Mouse (Mus musculus) forebrain, embryonic 11.5 days (tissue): Measurements from ENCODE around the gene Ddrgk1. TPM values are rescaled to one million over a fixed set of nuclear protein-coding genes. Genes with fewer than 3 reads are reported as not detected.

Experiments
- ATAC-seq: fragments of 200-750 bp; cut with Nextera tagmentation; replicated peaks from 2 replicates; pipeline ENCODE4 v1.8.0; 2017; ENCODE audit warnings: moderate TSS enrichment; ENCODE audit not compliant: low FRiP score
- DNase-seq: peaks from one replicate; pipeline ENCODE4 v3.0.0-alpha.2; 2017; ENCODE audit warnings: low spot score
- H3K27ac ChIP-seq: fragments of 300-500 bp; sonication (generic); 2 replicates; pipeline ENCODE4 v1.5.1; 2014; ENCODE audit warnings: low read depth, low read length
- H3K27me3 ChIP-seq: fragments of 300-500 bp; sonication (generic); 2 replicates; pipeline ENCODE4 v1.6.1; 2014; ENCODE audit warnings: mild to moderate bottlenecking, low read length, mixed read lengths; ENCODE audit not compliant: control insufficient read depth, insufficient read depth
- H3K36me3 ChIP-seq: fragments of 300-500 bp; sonication (generic); 2 replicates; pipeline ENCODE4 v1.6.1; 2014; ENCODE audit warnings: mild to moderate bottlenecking, low read length, moderate library complexity, mixed read lengths; ENCODE audit not compliant: control insufficient read depth, insufficient read depth
- H3K4me1 ChIP-seq: fragments of 300-500 bp; sonication (generic); replicated peaks from 2 replicates; pipeline ENCODE4 v1.6.1; 2014; ENCODE audit warnings: low read length, mixed read lengths; ENCODE audit not compliant: control insufficient read depth, insufficient read depth
- H3K4me2 ChIP-seq: fragments of 300-500 bp; sonication (generic); 2 replicates; pipeline ENCODE4 v1.6.1; 2014; ENCODE audit warnings: low read depth, mild to moderate bottlenecking, low read length, moderate library complexity, mixed read lengths; ENCODE audit not compliant: severe bottlenecking
- H3K4me3 ChIP-seq: fragments of 300-500 bp; sonication (generic); 2 replicates; pipeline ENCODE4 v1.5.1; 2014; ENCODE audit warnings: low read depth, low read length
- H3K9ac ChIP-seq: fragments of 300-500 bp; sonication (generic); 2 replicates; pipeline ENCODE4 v1.6.1; 2014; ENCODE audit warnings: low read length
- H3K9me3 ChIP-seq: fragments of 300-500 bp; sonication (generic); 2 replicates; pipeline ENCODE4 v1.6.1; 2016; ENCODE audit warnings: low read length, mixed read lengths; ENCODE audit not compliant: control insufficient read depth
- WGBS: fragments of 180-500 bp; shearing (Covaris S2); extraction: QIAGEN DNeasy Blood & Tissue Kit; methylation state at CpG from one replicate; pipeline ENCODE4 v1.1.7; 2014; 5-methylcytosine and 5-hydroxymethylcytosine counted together
- polyA plus RNA-seq: library from polyadenylated mRNA; unstranded; fragments of >200 nt; fragmentation: Nextera tagmentation; extraction: Ambion mirVana; gene quantifications from 2 replicates; pipeline ENCODE4 v1.2.1, GENCODE M21; 2014

The Ddrgk1 gene
- polyA plus RNA-seq, 1 experiment from 2014 or later = 46.8 TPM

- H3K27ac ChIP-seq = 0 out of 2 replicates have a peak within 1 kb of the TSS, but pooled peaks have one; percentile 12
- peak within 1 kb of the TSS; percentile 75 for H3K9ac ChIP-seq
- DNase-seq (peak; percentile 97), ATAC-seq (peak; percentile 96)
- H3K4me3 ChIP-seq = peak within 1 kb of the TSS; percentile 66
- H3K9me3 ChIP-seq = no peaks in the 10 kb centered on the region
- no peaks in the 10 kb centered on the region for H3K36me3 ChIP-seq
- 4% methylated on average over 26 of the region's 40 CpGs for WGBS
- peaks cover 6% of the 10 kb centered on the region; the same call in 1 of the 2 replicates for H3K4me1 ChIP-seq
- peaks cover 6% of the 10 kb centered on the region; the same call in 1 of the 2 replicates for H3K27me3 ChIP-seq
- peak within 1 kb of the TSS; percentile 97 for H3K4me2 ChIP-seq
Measured at GRCm38 (mm10) chr2:130642684-130643369, 21.6 kb downstream of the Ddrgk1 start, which contains the start of gene Lzts3. Lzts3 (minus strand) TSS chr2:130642803.

DNA sequence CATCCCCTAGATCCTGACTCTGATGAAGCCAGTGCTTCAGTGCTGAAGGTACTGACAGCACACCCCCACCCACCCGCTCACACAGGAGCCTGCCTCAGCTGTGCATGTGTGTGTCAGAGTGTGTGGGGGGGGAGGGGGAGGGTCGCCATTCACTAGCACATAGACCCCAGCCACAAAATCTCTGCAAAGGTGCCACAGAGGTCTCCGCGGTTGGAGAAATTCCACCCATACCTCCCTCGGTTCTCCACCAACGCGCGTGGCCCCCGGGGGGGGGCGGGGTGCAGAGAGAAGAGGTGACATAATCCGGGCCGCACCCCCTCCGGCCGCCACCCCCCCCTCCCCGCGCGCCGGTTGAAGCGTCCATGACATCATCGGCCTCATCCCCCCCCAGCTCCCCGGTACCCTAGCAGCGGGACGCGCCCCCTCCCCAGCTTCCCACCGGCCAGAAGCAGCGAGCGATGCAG is 22.2 kb downstream of the Ddrgk1 start:
- peaks cover 10% of the 10 kb centered on the region; the same call in 1 of the 2 replicates for H3K27me3 ChIP-seq
- peaks cover 6% of the 10 kb centered on the region; the same call in 1 of the 2 replicates for H3K4me1 ChIP-seq
- peak overlapping the region; percentile 66 for H3K4me3 ChIP-seq
- no peaks in the 10 kb centered on the region for H3K9me3 ChIP-seq
- under 1% methylated on average over 23 of the region's 27 CpGs for WGBS
- peak overlapping the region; percentile 97 for H3K4me2 ChIP-seq
- ATAC-seq (peak; percentile 76), DNase-seq (peak; percentile 65)
- 0 out of 2 replicates have a peak overlapping the region, but pooled peaks have one; percentile 12 for H3K27ac ChIP-seq
- H3K36me3 ChIP-seq = no peaks in the 10 kb centered on the region
- peak overlapping the region; percentile 75 for H3K9ac ChIP-seq

GRCm38 (mm10) chr2:130641351-130642025 is 23.0 kb downstream of the Ddrgk1 start:
- ATAC-seq (no peak), DNase-seq (no peak)
- H3K27ac ChIP-seq = no peak overlapping the region
- peak overlapping the region; percentile 75 for H3K9ac ChIP-seq
- H3K4me2 ChIP-seq = peak overlapping the region; percentile 97; the same call in 1 of the 2 replicates
- H3K4me3 ChIP-seq = peak overlapping the region; percentile 66; the same call in 1 of the 2 replicates
- peaks cover 17% of the 10 kb centered on the region for H3K27me3 ChIP-seq
- H3K4me1 ChIP-seq = peaks cover 6% of the 10 kb centered on the region; the same call in 1 of the 2 replicates
- 77% methylated on average over 6 of the region's 6 CpGs for WGBS
- no peaks in the 10 kb centered on the region for H3K36me3 ChIP-seq
- no peaks in the 10 kb centered on the region for H3K9me3 ChIP-seq

DNA sequence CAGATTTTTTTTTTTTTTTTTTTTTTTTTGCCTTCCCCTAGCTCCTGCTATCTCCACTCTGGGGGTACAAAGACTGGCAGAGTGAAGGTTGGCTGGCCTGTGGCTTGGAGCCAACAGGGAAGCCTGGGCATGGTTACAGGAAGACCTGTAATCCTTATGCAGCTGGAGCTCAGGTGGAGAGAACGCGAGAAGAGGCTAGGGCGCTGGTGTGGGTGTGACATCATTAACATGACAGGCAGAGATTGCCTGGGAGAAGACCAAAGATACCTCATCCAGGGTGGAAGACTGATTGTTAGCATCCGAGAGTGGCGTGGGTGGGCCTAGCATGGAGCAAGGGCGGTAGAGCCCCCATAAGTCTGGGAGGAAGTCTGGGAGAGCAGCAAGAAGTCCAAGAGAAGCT is 25.2 kb downstream of the Ddrgk1 start:
- Histone ChIP-seq H3K36me3 (no peaks in the 10 kb centered on the region), H3K9me3 (no peaks in the 10 kb centered on the region), H3K27me3 (peaks cover 37% of the 10 kb centered on the region), H3K27ac (no peak overlapping the region), H3K4me2 (no peak overlapping the region), H3K4me1 (peaks cover 18% of the 10 kb centered on the region), H3K9ac (no peak overlapping the region), H3K4me3 (no peak overlapping the region)
- ATAC-seq (no peak), DNase-seq (no peak)
- 86% methylated on average over 6 of the region's 6 CpGs for WGBS

GRCm38 (mm10) chr2:130638101-130638611 is 26.3 kb downstream of the Ddrgk1 start:
- H3K36me3 ChIP-seq = no peaks in the 10 kb centered on the region
- no peak overlapping the region for H3K4me2 ChIP-seq
- no peak overlapping the region for H3K27ac ChIP-seq
- DNase-seq (no peak), ATAC-seq (no peak)
- H3K4me3 ChIP-seq = no peak overlapping the region
- peaks cover 21% of the 10 kb centered on the region for H3K4me1 ChIP-seq
- H3K9me3 ChIP-seq = no peaks in the 10 kb centered on the region
- WGBS = 26% methylated on average over 16 of the region's 16 CpGs
- no peak overlapping the region for H3K9ac ChIP-seq
- H3K27me3 ChIP-seq = peaks cover 41% of the 10 kb centered on the region

- H3K4me2 ChIP-seq = 0 out of 2 replicates have a peak overlapping the region, but pooled peaks have one; percentile 58
- H3K4me3 ChIP-seq = no peak overlapping the region
- H3K9me3 ChIP-seq = no peaks in the 10 kb centered on the region
- peaks cover 41% of the 10 kb centered on the region for H3K27me3 ChIP-seq
- H3K36me3 ChIP-seq = no peaks in the 10 kb centered on the region
- no peak overlapping the region for H3K27ac ChIP-seq
- H3K4me1 ChIP-seq = peaks cover 20% of the 10 kb centered on the region
- DNase-seq = peak; percentile 60
- ATAC-seq = no peak
- 16% methylated on average over 21 of the region's 21 CpGs for WGBS
- no peak overlapping the region for H3K9ac ChIP-seq
Measured at GRCm38 (mm10) chr2:130635847-130636246, 28.6 kb downstream of the Ddrgk1 start.

DNA sequence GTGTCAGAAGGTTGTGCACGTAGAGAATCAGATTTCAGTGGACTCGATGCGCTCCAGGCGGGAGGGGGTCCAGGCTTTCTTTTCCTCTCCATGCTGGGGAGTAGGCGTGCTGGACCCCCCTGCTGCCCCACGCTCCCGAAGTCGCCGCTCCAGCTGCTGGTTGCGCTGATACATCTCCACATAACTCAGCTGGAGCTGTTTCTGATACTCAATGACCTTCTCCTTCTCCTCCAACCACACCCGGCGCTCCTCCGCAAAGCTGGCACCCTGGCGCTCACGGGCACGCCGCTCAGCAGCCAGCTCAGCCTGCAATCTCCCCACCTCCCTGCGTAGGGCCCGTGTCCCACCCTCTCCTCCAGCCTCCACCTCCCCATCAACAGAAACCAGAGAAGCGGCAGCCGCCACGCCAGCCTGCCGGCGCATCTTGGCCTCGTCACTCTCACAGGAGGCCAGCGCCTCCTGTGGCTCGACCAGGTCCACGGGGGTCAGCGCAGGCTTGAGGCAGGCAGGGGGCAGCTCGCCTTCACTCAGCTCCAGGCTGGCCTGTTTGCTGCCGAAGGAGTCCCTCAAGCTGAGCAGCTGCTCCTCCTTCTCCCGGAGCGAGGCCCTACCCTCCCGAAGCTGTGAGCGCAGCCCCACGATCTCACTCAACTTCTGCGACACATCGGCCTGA is 29.6 kb downstream of the Ddrgk1 start:
- peak; percentile 23; the same call in 1 of the 2 replicates for ATAC-seq
- under 1% methylated on average over 37 of the region's 38 CpGs for WGBS
- no peaks in the 10 kb centered on the region for H3K36me3 ChIP-seq
- H3K9ac ChIP-seq = peak overlapping the region; percentile 48
- H3K27me3 ChIP-seq = peaks cover 41% of the 10 kb centered on the region
- H3K4me1 ChIP-seq = peaks cover 20% of the 10 kb centered on the region
- peak overlapping the region; percentile 58 for H3K4me2 ChIP-seq
- H3K27ac ChIP-seq = no peak overlapping the region
- H3K9me3 ChIP-seq = no peaks in the 10 kb centered on the region
- DNase-seq = peak; percentile 74
- peak overlapping the region; percentile 31 for H3K4me3 ChIP-seq
